Mouse (Mus musculus) limb, embryonic 14.5 days (tissue): ENCODE data around the gene Synpo2l. TPM values are rescaled to one million over a fixed set of nuclear protein-coding genes. Genes with fewer than 3 reads are reported as not detected.

Experiments used
- ATAC-seq: fragments of 200-750 bp; cut with Nextera tagmentation; 2 replicates; pipeline ENCODE4 v1.8.0; 2017; ENCODE audit warnings: low read depth, moderate number of reproducible peaks, moderate TSS enrichment; ENCODE audit not compliant: low FRiP score
- DNase-seq: peaks from one replicate; pipeline ENCODE4 v3.0.0-alpha.2; 2015; ENCODE audit warnings: low spot score
- H3K27ac ChIP-seq: fragments of 300-500 bp; sonication (generic); replicated peaks from 2 replicates; pipeline ENCODE4 v1.5.1; 2014; ENCODE audit warnings: low read depth, mild to moderate bottlenecking, low read length, moderate library complexity, mixed read lengths
- H3K27me3 ChIP-seq: fragments of 300-500 bp; sonication (generic); 2 replicates; pipeline ENCODE4 v1.6.1; 2014; ENCODE audit warnings: low read length, mixed read lengths; ENCODE audit not compliant: control insufficient read depth, insufficient read depth
- H3K36me3 ChIP-seq: fragments of 300-500 bp; sonication (generic); 2 replicates; pipeline ENCODE4 v1.6.1; 2014; ENCODE audit warnings: mild to moderate bottlenecking, low read length, moderate library complexity, mixed read lengths; ENCODE audit not compliant: control insufficient read depth, insufficient read depth
- H3K4me1 ChIP-seq: fragments of 300-500 bp; sonication (generic); 2 replicates; pipeline ENCODE4 v1.6.1; 2014; ENCODE audit warnings: antibody characterized with exemption, low read length, mixed read lengths; ENCODE audit not compliant: control insufficient read depth, insufficient read depth
- H3K4me2 ChIP-seq: fragments of 300-500 bp; sonication (generic); replicated peaks from 2 replicates; pipeline ENCODE4 v1.6.1; 2014; ENCODE audit warnings: low read depth, mild to moderate bottlenecking, low read length, moderate library complexity; ENCODE audit not compliant: severe bottlenecking
- H3K4me3 ChIP-seq: fragments of 300-500 bp; sonication (generic); replicated peaks from 2 replicates; pipeline ENCODE4 v1.5.1; 2014; ENCODE audit warnings: low read length
- H3K9ac ChIP-seq: fragments of 300-500 bp; sonication (generic); 2 replicates; pipeline ENCODE4 v1.6.1; 2014; ENCODE audit warnings: mild to moderate bottlenecking, low read depth, low read length, moderate library complexity; ENCODE audit not compliant: severe bottlenecking
- H3K9me3 ChIP-seq: fragments of 300-500 bp; sonication (generic); 2 replicates; pipeline ENCODE4 v1.6.1; 2016; ENCODE audit warnings: low read length; ENCODE audit not compliant: control insufficient read depth
- POLR2A ChIP-seq: fragments of 200-500 bp; IDR thresholded peaks from 2 replicates; pipeline ENCODE4 v1.8.0; 2012; ENCODE audit warnings: inconsistent platforms, mild to moderate bottlenecking, moderate library complexity, borderline replicate concordance; ENCODE audit not compliant: insufficient read depth, insufficient read length; ENCODE audit errors: extremely low read depth
- WGBS: fragments of 180-500 bp; shearing (Covaris S2); extraction: QIAGEN DNeasy Blood & Tissue Kit; methylation state at CpG from one replicate; pipeline ENCODE4 v1.1.7; 2014; 5-methylcytosine and 5-hydroxymethylcytosine counted together
- microRNA-seq: library from miRNA; unstranded; fragments of <30 nt; microRNA quantifications from one replicate; pipeline ENCODE4, GENCODE M21; 2016
- polyA plus RNA-seq, 2 experiments: library from polyadenylated mRNA; depleted of rRNA in 1 of 2; stranded (reverse) in 1 of 2; unstranded in 1 of 2; fragments of >200 nt; fragmentation: Nextera tagmentation in 1 of 2; extraction: Ambion mirVana in 1 of 2; gene quantifications; 2 replicates each; pipeline versions ENCODE4 v1.2.1 to v1.2.3; 2012 to 2014

The Synpo2l gene
- polyA plus RNA-seq, 2 experiments: 25.4 to 31.5 TPM

- DNase-seq: peak; percentile 55
- Histone ChIP-seq H3K27ac (no peak overlapping the region; the same call in 1 of the 2 replicates), H3K4me3 (no peak overlapping the region), H3K9me3 (no peaks in the 10 kb centered on the region), H3K27me3 (no peaks in the 10 kb centered on the region), H3K4me1 (no peaks in the 10 kb centered on the region), H3K9ac (no peak overlapping the region), H3K4me2 (no peak overlapping the region), H3K36me3 (peaks cover 2% of the 10 kb centered on the region; the same call in 1 of the 2 replicates)
- TF ChIP-seq POLR2A: no peak
- whole genome bisulfite sequencing: 80% methylated on average over 4 of the region's 4 CpGs
- ATAC-seq: no peak
Measured at GRCm38 (mm10) chr14:20610146-20610545, 58.0 kb downstream of the Synpo2l start.

DNA sequence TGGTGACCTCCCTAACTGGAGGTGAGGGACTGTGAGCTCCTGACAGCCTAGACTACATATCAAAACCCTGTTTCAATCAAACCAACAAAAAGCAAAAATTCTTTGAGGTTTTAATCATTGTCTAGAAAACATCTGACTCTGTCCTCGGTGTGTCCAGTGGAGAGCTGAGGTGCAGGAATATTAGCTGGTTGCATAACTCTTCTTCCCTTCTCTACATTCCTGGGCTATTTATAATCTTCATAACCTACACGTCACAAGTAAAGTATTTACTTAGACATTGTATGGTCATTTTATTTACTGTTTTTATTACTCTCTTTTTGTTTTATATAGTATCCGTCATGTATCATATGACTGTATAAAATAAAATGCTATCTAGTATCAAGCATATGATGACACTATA is 58.6 kb downstream of the Synpo2l start:
- Histone ChIP-seq H3K27ac (no peak overlapping the region), H3K36me3 (peaks cover 2% of the 10 kb centered on the region; the same call in 1 of the 2 replicates), H3K9me3 (no peaks in the 10 kb centered on the region), H3K4me2 (no peak overlapping the region), H3K27me3 (no peaks in the 10 kb centered on the region), H3K4me3 (no peak overlapping the region), H3K4me1 (no peaks in the 10 kb centered on the region), H3K9ac (no peak overlapping the region)
- 80% methylated on average over 3 of the region's 3 CpGs for WGBS
- DNase-seq (no peak), ATAC-seq (no peak)
- no peak for TF ChIP-seq POLR2A

Small RNA genes lying within 50 kb of the gene (microRNA-seq; reads per million reads assigned to microRNA genes)
- not detected for gene Mir6946

Other genes with a start within 250 kb of the Synpo2l start
- gene Cfap70, start 216.1 kb downstream of the Synpo2l start, polyA plus RNA-seq (2012; rRNA removed): 0.18 and 0.30 TPM in 2 replicates
- gene Cfap70, start 216.1 kb downstream of the Synpo2l start, polyA plus RNA-seq (2014; fragmentation: Nextera tagmentation; extraction: Ambion mirVana): 0.15 and 0.76 TPM in 2 replicates
- gene Anxa7, start 188.2 kb downstream of the Synpo2l start, polyA plus RNA-seq (2012; rRNA removed): 50.5 and 52.8 TPM in 2 replicates
- gene Anxa7, start 188.2 kb downstream of the Synpo2l start, polyA plus RNA-seq (2014; fragmentation: Nextera tagmentation; extraction: Ambion mirVana): 45.5 and 46.5 TPM in 2 replicates
- 5.6 and 6.3 TPM in 2 replicates for gene Mss51, start 171.5 kb downstream of the Synpo2l start, polyA plus RNA-seq (2012; rRNA removed)
- gene Mss51, start 171.5 kb downstream of the Synpo2l start, polyA plus RNA-seq (2014; fragmentation: Nextera tagmentation; extraction: Ambion mirVana): 1.5 and 1.8 TPM in 2 replicates
- 82.6 and 88.4 TPM in 2 replicates for gene Ppp3cb, start 121.8 kb downstream of the Synpo2l start, polyA plus RNA-seq (2012; rRNA removed)
- gene Ppp3cb, start 121.8 kb downstream of the Synpo2l start, polyA plus RNA-seq (2014; fragmentation: Nextera tagmentation; extraction: Ambion mirVana): 67.1 and 69.9 TPM in 2 replicates
- gene Usp54, start 27.3 kb downstream of the Synpo2l start, polyA plus RNA-seq (2012; rRNA removed): 16.3 and 17.3 TPM in 2 replicates
- gene Usp54, start 27.3 kb downstream of the Synpo2l start, polyA plus RNA-seq (2014; fragmentation: Nextera tagmentation; extraction: Ambion mirVana): 9.6 and 11.0 TPM in 2 replicates
- gene Myoz1, start 11.8 kb downstream of the Synpo2l start, polyA plus RNA-seq (2012; rRNA removed): 6.9 and 8.5 TPM in 2 replicates
- 3.8 and 9.7 TPM in 2 replicates for gene Myoz1, start 11.8 kb downstream of the Synpo2l start, polyA plus RNA-seq (2014; fragmentation: Nextera tagmentation; extraction: Ambion mirVana)
- gene Sec24c, start 6.0 kb upstream of the Synpo2l start, polyA plus RNA-seq (2012; rRNA removed): 149 and 207 TPM in 2 replicates
- 77.2 and 84.0 TPM in 2 replicates for gene Sec24c, start 6.0 kb upstream of the Synpo2l start, polyA plus RNA-seq (2014; fragmentation: Nextera tagmentation; extraction: Ambion mirVana)
- gene Fut11, start 26.6 kb upstream of the Synpo2l start, polyA plus RNA-seq (2012; rRNA removed): 22.6 and 26.7 TPM in 2 replicates
- 26.9 and 29.2 TPM in 2 replicates for gene Fut11, start 26.6 kb upstream of the Synpo2l start, polyA plus RNA-seq (2014; fragmentation: Nextera tagmentation; extraction: Ambion mirVana)
- 62.8 and 131 TPM in 2 replicates for gene Chchd1, start 34.7 kb upstream of the Synpo2l start, polyA plus RNA-seq (2012; rRNA removed)
- gene Chchd1, start 34.7 kb upstream of the Synpo2l start, polyA plus RNA-seq (2014; fragmentation: Nextera tagmentation; extraction: Ambion mirVana): 187 and 202 TPM in 2 replicates
- gene Zswim8, start 39.2 kb upstream of the Synpo2l start, polyA plus RNA-seq (2012; rRNA removed): 195 and 272 TPM in 2 replicates
- gene Zswim8, start 39.2 kb upstream of the Synpo2l start, polyA plus RNA-seq (2014; fragmentation: Nextera tagmentation; extraction: Ambion mirVana): 38.9 and 43.7 TPM in 2 replicates
- gene Ndst2, start 66.2 kb upstream of the Synpo2l start, polyA plus RNA-seq (2012; rRNA removed): 65.9 and 74.0 TPM in 2 replicates
- 36.5 and 41.4 TPM in 2 replicates for gene Ndst2, start 66.2 kb upstream of the Synpo2l start, polyA plus RNA-seq (2014; fragmentation: Nextera tagmentation; extraction: Ambion mirVana)
- gene Camk2g, start 125.7 kb upstream of the Synpo2l start, polyA plus RNA-seq (2012; rRNA removed): 58.2 and 58.4 TPM in 2 replicates
- gene Camk2g, start 125.7 kb upstream of the Synpo2l start, polyA plus RNA-seq (2014; fragmentation: Nextera tagmentation; extraction: Ambion mirVana): 58.0 and 60.5 TPM in 2 replicates
- 8.3 and 9.1 TPM in 2 replicates for gene Plau, start 168.3 kb upstream of the Synpo2l start, polyA plus RNA-seq (2012; rRNA removed)
- 3.1 and 3.4 TPM in 2 replicates for gene Plau, start 168.3 kb upstream of the Synpo2l start, polyA plus RNA-seq (2014; fragmentation: Nextera tagmentation; extraction: Ambion mirVana)